Mouse (Mus musculus): ENCODE measurements around the gene Phf23. TPM values are rescaled to one million over a fixed set of nuclear protein-coding genes. Genes with fewer than 3 reads are reported as not detected.

The Phf23 gene
- 111 TPM for polyA plus RNA-seq (2017; shearing (Covaris generic))

GRCm38 (mm10) chr11:69995391-69995960 lies at the start of gene Phf23:
Phf23 (plus strand) TSS chr11:69995777.

GRCm38 (mm10) chr11:69948066-69948762 lies 47.4 kb upstream of the Phf23 start, which contains the start of gene Slc2a4:
Slc2a4 (minus strand) TSS chr11:69948188.

GRCm38 (mm10) chr11:69964650-69965270 lies 30.8 kb upstream of the Phf23 start, which contains the start of gene Cldn7:
Cldn7 (plus strand) TSS chr11:69964779.

GRCm38 (mm10) chr11:69981141-69981762 lies 14.3 kb upstream of the Phf23 start, which contains the start of gene Ctdnep1:
Ctdnep1 (plus strand) TSS chr11:69981156.

GRCm38 (mm10) chr11:69982225-69982624 lies 13.4 kb upstream of the Phf23 start, which contains the start of gene Elp5:
Elp5 (minus strand) TSS chr11:69982517.

GRCm38 (mm10) chr11:69990850-69991691 lies 4.5 kb upstream of the Phf23 start, which contains the start of gene Gabarap:
Gabarap (plus strand) TSS chr11:69991143.

GRCm38 (mm10) chr11:70000396-70000898 lies 4.9 kb downstream of the Phf23 start, which contains the start of gene Dvl2:
Dvl2 (plus strand) TSS chr11:70000595.

GRCm38 (mm10) chr11:70014880-70015558 lies 19.4 kb downstream of the Phf23 start, which contains the start of gene Acadvl:
Acadvl (minus strand) TSS chr11:70015411.

GRCm38 (mm10) chr11:70016669-70017068 lies 21.1 kb downstream of the Phf23 start, which contains the start of gene Dlg4:
Dlg4 (plus strand) TSS chr11:70016942.

Other genes with a start within 250 kb of the Phf23 start
- gene Polr2a, start 237.1 kb upstream of the Phf23 start, polyA plus RNA-seq (2017; shearing (Covaris generic)) = 53.7 TPM
- not detected for gene Slc35g3, start 233.8 kb upstream of the Phf23 start, polyA plus RNA-seq (2017; shearing (Covaris generic))
- 4.9 TPM for gene Zbtb4, start 229.9 kb upstream of the Phf23 start, polyA plus RNA-seq (2017; shearing (Covaris generic))
- gene Chrnb1, start 199.8 kb upstream of the Phf23 start, polyA plus RNA-seq (2017; shearing (Covaris generic)) = 3.5 TPM
- gene Fgf11, start 193.9 kb upstream of the Phf23 start, polyA plus RNA-seq (2017; shearing (Covaris generic)) = not detected
- not detected for gene Tmem102, start 190.2 kb upstream of the Phf23 start, polyA plus RNA-seq (2017; shearing (Covaris generic))
- gene Gm39566, start 180.5 kb upstream of the Phf23 start, polyA plus RNA-seq (2017; shearing (Covaris generic)) = not detected
- not detected for gene Spem2, start 177.3 kb upstream of the Phf23 start, polyA plus RNA-seq (2017; shearing (Covaris generic))
- gene Spem1, start 173.6 kb upstream of the Phf23 start, polyA plus RNA-seq (2017; shearing (Covaris generic)) = not detected
- 0.65 TPM for gene Nlgn2, start 158.0 kb upstream of the Phf23 start, polyA plus RNA-seq (2017; shearing (Covaris generic))
- gene Tmem256, start 157.3 kb upstream of the Phf23 start, polyA plus RNA-seq (2017; shearing (Covaris generic)) = 121 TPM
- 30.1 TPM for gene Plscr3, start 149.4 kb upstream of the Phf23 start, polyA plus RNA-seq (2017; shearing (Covaris generic))
- not detected for gene Tnk1, start 137.0 kb upstream of the Phf23 start, polyA plus RNA-seq (2017; shearing (Covaris generic))
- not detected for gene Tmem95, start 117.8 kb upstream of the Phf23 start, polyA plus RNA-seq (2017; shearing (Covaris generic))
- gene Kctd11, start 114.4 kb upstream of the Phf23 start, polyA plus RNA-seq (2017; shearing (Covaris generic)) = 1.1 TPM
- gene Acap1, start 100.2 kb upstream of the Phf23 start, polyA plus RNA-seq (2017; shearing (Covaris generic)) = 549 TPM
- 3.9 TPM for gene 2810408A11Rik, start 94.8 kb upstream of the Phf23 start, polyA plus RNA-seq (2017; shearing (Covaris generic))
- 4.2 TPM for gene Neurl4, start 94.7 kb upstream of the Phf23 start, polyA plus RNA-seq (2017; shearing (Covaris generic))
- 152 TPM for gene Gps2, start 81.9 kb upstream of the Phf23 start, polyA plus RNA-seq (2017; shearing (Covaris generic))
- gene Eif5a, start 73.8 kb upstream of the Phf23 start, polyA plus RNA-seq (2017; shearing (Covaris generic)) = 1,005 TPM
- gene Ybx2, start 60.0 kb upstream of the Phf23 start, polyA plus RNA-seq (2017; shearing (Covaris generic)) = not detected
- not detected for gene Slc2a4, start 47.6 kb upstream of the Phf23 start, polyA plus RNA-seq (2017; shearing (Covaris generic))
- gene Cldn7, start 31.0 kb upstream of the Phf23 start, polyA plus RNA-seq (2017; shearing (Covaris generic)) = not detected
- gene Ctdnep1, start 14.6 kb upstream of the Phf23 start, polyA plus RNA-seq (2017; shearing (Covaris generic)) = 26.1 TPM
- 78.3 TPM for gene Elp5, start 13.3 kb upstream of the Phf23 start, polyA plus RNA-seq (2017; shearing (Covaris generic))
- 496 TPM for gene Gabarap, start 4.6 kb upstream of the Phf23 start, polyA plus RNA-seq (2017; shearing (Covaris generic))
- gene Dvl2, start 4.8 kb downstream of the Phf23 start, polyA plus RNA-seq (2017; shearing (Covaris generic)) = 16.7 TPM
- 142 TPM for gene Acadvl, start 19.6 kb downstream of the Phf23 start, polyA plus RNA-seq (2017; shearing (Covaris generic))
- gene Dlg4, start 21.2 kb downstream of the Phf23 start, polyA plus RNA-seq (2017; shearing (Covaris generic)) = 9.1 TPM
- gene Asgr1, start 58.3 kb downstream of the Phf23 start, polyA plus RNA-seq (2017; shearing (Covaris generic)) = not detected
- gene Asgr2, start 96.9 kb downstream of the Phf23 start, polyA plus RNA-seq (2017; shearing (Covaris generic)) = not detected
- gene Mgl2, start 134.6 kb downstream of the Phf23 start, polyA plus RNA-seq (2017; shearing (Covaris generic)) = not detected
- gene Clec10a, start 160.4 kb downstream of the Phf23 start, polyA plus RNA-seq (2017; shearing (Covaris generic)) = not detected
- not detected for gene Slc16a11, start 217.0 kb downstream of the Phf23 start, polyA plus RNA-seq (2017; shearing (Covaris generic))
- gene Slc16a13, start 225.3 kb downstream of the Phf23 start, polyA plus RNA-seq (2017; shearing (Covaris generic)) = 4.2 TPM
- 0.11 TPM for gene Bcl6b, start 234.0 kb downstream of the Phf23 start, polyA plus RNA-seq (2017; shearing (Covaris generic))
- gene 0610010K14Rik, start 242.1 kb downstream of the Phf23 start, polyA plus RNA-seq (2017; shearing (Covaris generic)) = 189 TPM
- gene Gm21988, start 244.1 kb downstream of the Phf23 start, polyA plus RNA-seq (2017; shearing (Covaris generic)) = 4.1 TPM
- 325 TPM for gene Rnasek, start 244.1 kb downstream of the Phf23 start, polyA plus RNA-seq (2017; shearing (Covaris generic))